Mouse (Mus musculus) thymus, postnatal 25 days (tissue): ENCODE results near the gene Nudt3.

ENCODE experiments used
- DNase-seq: peaks from one replicate; pipeline ENCODE4 v3.0.0; 2022

Nudt3 gene

GRCm38 (mm10) chr17:27544551-27544950 is 78.7 kb downstream of the Nudt3 start:
- DNase-seq, result no peak

GRCm38 (mm10) chr17:27541984-27542383 is 81.3 kb downstream of the Nudt3 start:
- DNase-seq, result no peak

GRCm38 (mm10) chr17:27541261-27541660 is 82.0 kb downstream of the Nudt3 start:
- no peak for DNase-seq

GRCm38 (mm10) chr17:27534718-27535117 is 88.6 kb downstream of the Nudt3 start:
- DNase-seq, result peak; percentile 92

GRCm38 (mm10) chr17:27533354-27533753 is 89.9 kb downstream of the Nudt3 start:
- no peak for DNase-seq

GRCm38 (mm10) chr17:27532095-27532494 is 91.2 kb downstream of the Nudt3 start:
- DNase-seq, result no peak
